Mouse (Mus musculus): ENCODE results near the gene Lcn2.
"Not testable (repeated sequence)": the region's sequence is repeated elsewhere in the genome, so short reads cannot be mapped to it uniquely, and the experiment has no call there.

DNA sequence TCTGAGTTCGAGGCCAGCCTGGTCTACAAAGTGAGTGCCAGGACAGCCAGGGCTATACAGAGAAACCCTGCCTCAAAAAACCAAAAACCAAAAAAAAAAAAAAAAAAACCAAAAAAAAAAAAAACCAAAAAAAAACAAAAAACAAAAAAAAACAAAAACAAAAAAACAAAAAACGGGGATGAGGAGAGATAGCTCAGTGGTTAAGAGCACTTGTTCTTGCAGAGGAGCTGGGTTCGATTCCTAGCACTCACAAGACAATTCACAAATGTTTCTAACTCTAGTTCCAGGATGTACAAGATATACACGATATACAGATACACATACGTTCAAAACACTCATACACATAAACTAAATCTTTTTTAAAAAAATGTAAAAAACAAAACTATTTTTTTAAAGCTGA is 25.8 kb downstream of the Lcn2 start:
- not testable (repeated sequence) for TF ChIP-seq CTCF (IDR thresholded peaks at IDR 0.05; ENCODE audit: low read depth, low read length); POLR2A (IDR thresholded peaks at IDR 0.05; ENCODE audit: borderline replicate concordance, low read depth, low read length)

Measured in bone marrow macrophage, adult 2 months (primary cell).